Mouse (Mus musculus): ENCODE results near the gene Oaz1.
"Not testable (repeated sequence)": the region's sequence is repeated elsewhere in the genome, so short reads cannot be mapped to it uniquely, and the experiment has no call there.

Gene Oaz1

GRCm38 (mm10) chr10:80823316-80823715, 3.1 kb upstream of the Oaz1 start:
- no peak for DNase-seq (ENCODE audit: low spot score)

- no peak for DNase-seq (ENCODE audit: low spot score)
These were observed 2.4 kb upstream of the Oaz1 start for GRCm38 (mm10) chr10:80823847-80824643.

GRCm38 (mm10) chr10:80824827-80825226, 1.6 kb upstream of the Oaz1 start:
- no peak for DNase-seq (ENCODE audit: low spot score)

GRCm38 (mm10) chr10:80827063-80827869, 810 bp downstream of the Oaz1 start:
- no peak for DNase-seq (ENCODE audit: low spot score)

- no peak for DNase-seq (ENCODE audit: low spot score)
These were observed 1.5 kb downstream of the Oaz1 start for GRCm38 (mm10) chr10:80827870-80828420.

GRCm38 (mm10) chr10:80828587-80828986, 2.1 kb downstream of the Oaz1 start:
- not testable (repeated sequence) for DNase-seq (ENCODE audit: low spot score)

GRCm38 (mm10) chr10:80829359-80830278, 3.2 kb downstream of the Oaz1 start:
- DNase-seq (ENCODE audit: low spot score), result no peak

GRCm38 (mm10) chr10:80831136-80831535, 4.7 kb downstream of the Oaz1 start:
- no peak for DNase-seq (ENCODE audit: low spot score)

- DNase-seq (ENCODE audit: low spot score), result no peak
These were observed 6.4 kb downstream of the Oaz1 start for GRCm38 (mm10) chr10:80832818-80833217.

- no peak for DNase-seq (ENCODE audit: low spot score)
These were observed 9.2 kb downstream of the Oaz1 start for GRCm38 (mm10) chr10:80835617-80836016.

GRCm38 (mm10) chr10:80836949-80837379, 10.5 kb downstream of the Oaz1 start:
- no peak for DNase-seq (ENCODE audit: low spot score)

- DNase-seq (ENCODE audit: low spot score), result no peak
These were observed 11.4 kb downstream of the Oaz1 start for GRCm38 (mm10) chr10:80837827-80838226.

GRCm38 (mm10) chr10:80838346-80838912, 12.0 kb downstream of the Oaz1 start:
- DNase-seq (ENCODE audit: low spot score), result no peak

GRCm38 (mm10) chr10:80839848-80840247, 13.4 kb downstream of the Oaz1 start:
- no peak for DNase-seq (ENCODE audit: low spot score)

- DNase-seq (ENCODE audit: low spot score), result no peak
These were observed 15.2 kb downstream of the Oaz1 start for GRCm38 (mm10) chr10:80841685-80842084.

GRCm38 (mm10) chr10:80842334-80842733, 15.9 kb downstream of the Oaz1 start:
- peak; percentile 55 for DNase-seq (ENCODE audit: low spot score)

- DNase-seq (ENCODE audit: low spot score), result no peak
These were observed 16.9 kb downstream of the Oaz1 start for GRCm38 (mm10) chr10:80843087-80843930.

- DNase-seq (ENCODE audit: low spot score), result no peak
These were observed 17.6 kb downstream of the Oaz1 start, which contains the start of gene Lingo3 for GRCm38 (mm10) chr10:80843931-80844547. Lingo3 (minus strand) TSS chr10:80844039.

- no peak for DNase-seq (ENCODE audit: low spot score)
These were observed 18.7 kb downstream of the Oaz1 start for GRCm38 (mm10) chr10:80845055-80845693.
